Mouse (Mus musculus) left cerebral cortex, postnatal 25 days (tissue): ENCODE data around the gene Gnl3l. TPM values are rescaled to one million over a fixed set of nuclear protein-coding genes. Genes with fewer than 3 reads are reported as not detected.

Experiments
- DNase-seq, 2 experiments: peaks; one replicate each; pipeline ENCODE4 v3.0.0; 2022; ENCODE audit warnings: low spot score in 2 of 2, mixed read lengths in 1 of 2
- intact Hi-C: fragments of 180-260 bp; cut with DNase I; formaldehyde crosslinking; loops from one replicate; pipeline ENCODE4 v1.15.1; 2025
- total RNA-seq, 2 experiments: library from RNA; stranded (reverse); gene quantifications; 2 replicates each; pipeline ENCODE4 v1.2.3; 2021

Gene Gnl3l
- total RNA-seq, 2 experiments from 2014 or later: 212 to 213 TPM

GRCm38 (mm10) chrX:150975424-150975823 lies 41.7 kb downstream of the Gnl3l start:
- DNase-seq: no peak
- intact Hi-C loops: no loop called here

DNA sequence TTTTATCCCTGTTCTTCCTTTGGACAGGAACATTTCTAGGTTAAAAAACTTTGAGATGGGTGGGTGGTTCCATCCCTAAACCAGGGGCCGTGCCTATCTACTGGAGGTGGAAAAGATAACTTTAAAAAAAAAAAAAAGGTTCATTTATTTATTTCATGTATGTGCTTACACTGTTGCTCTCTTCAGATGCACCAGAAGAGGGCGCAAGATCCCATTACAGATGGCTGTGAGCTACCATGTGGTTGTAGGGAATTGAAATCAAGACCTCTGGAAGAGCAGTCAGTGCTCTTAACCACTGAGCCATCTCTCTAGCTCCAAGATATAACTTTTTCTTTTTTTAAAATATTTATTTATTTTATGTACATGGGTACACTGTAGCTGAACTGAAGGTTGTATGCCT lies 54.1 kb downstream of the Gnl3l start:
- intact Hi-C loops: no loop called here
- no peak for DNase-seq

- intact Hi-C loops: no loop called here
Measured at GRCm38 (mm10) chrX:150960702-150961101, 56.4 kb downstream of the Gnl3l start.

GRCm38 (mm10) chrX:150956522-150957300 lies 60.4 kb downstream of the Gnl3l start:
- intact Hi-C loops: loop anchor here (10.0 kb wide), 1 partner anchor 242 kb away; no protein-coding TSS in a partner anchor
- peak; percentile 38 to 53 for DNase-seq

More at GRCm38 (mm10) chrX:150960702-150961101, 56.4 kb downstream of the Gnl3l start:
- DNase-seq: no peak

DNA sequence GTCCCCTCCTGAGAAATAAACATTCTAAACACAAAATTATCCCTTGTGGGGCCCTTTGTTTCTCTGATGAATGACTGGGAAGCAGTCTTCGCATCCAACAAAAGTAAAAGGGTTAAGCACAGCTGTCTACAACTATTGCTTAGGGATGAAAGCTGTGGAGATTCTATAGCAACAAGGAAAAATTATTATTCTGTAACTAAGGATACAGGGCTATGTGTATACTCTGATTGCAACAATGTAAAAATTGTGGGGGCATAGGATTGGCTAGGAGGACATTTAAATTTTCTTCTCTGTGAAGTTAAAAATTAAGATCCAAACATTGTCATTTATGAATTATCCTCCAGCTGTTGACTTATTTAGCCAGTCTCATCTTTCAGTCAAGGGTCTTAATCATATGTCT lies 61.1 kb downstream of the Gnl3l start:
- no peak for DNase-seq
- intact Hi-C loops: loop anchor here (10.0 kb wide), 1 partner anchor 241 kb away; no protein-coding TSS in a partner anchor

DNA sequence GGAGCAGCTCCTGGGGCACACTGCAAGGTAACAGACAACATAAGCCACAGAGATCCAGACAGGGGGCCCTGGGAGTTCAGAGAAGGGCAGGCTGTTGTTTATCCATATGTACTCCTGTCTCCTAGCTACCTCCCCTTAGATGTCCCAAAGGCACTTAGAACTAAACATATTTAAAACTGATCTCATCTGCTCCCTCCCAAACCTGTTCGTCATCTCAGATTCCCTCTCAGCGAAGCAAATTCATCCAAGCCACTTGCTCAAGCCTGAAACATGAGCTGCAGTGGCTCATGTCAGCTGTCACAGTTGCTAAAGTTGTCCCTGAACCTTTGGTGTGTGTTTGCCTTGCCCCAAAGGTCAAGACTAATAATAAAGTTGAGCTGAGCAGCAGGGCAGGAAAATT lies 61.7 kb downstream of the Gnl3l start:
- DNase-seq: no peak
- intact Hi-C loops: loop anchor here (10.0 kb wide), 1 partner anchor 241 kb away; no protein-coding TSS in a partner anchor

DNA sequence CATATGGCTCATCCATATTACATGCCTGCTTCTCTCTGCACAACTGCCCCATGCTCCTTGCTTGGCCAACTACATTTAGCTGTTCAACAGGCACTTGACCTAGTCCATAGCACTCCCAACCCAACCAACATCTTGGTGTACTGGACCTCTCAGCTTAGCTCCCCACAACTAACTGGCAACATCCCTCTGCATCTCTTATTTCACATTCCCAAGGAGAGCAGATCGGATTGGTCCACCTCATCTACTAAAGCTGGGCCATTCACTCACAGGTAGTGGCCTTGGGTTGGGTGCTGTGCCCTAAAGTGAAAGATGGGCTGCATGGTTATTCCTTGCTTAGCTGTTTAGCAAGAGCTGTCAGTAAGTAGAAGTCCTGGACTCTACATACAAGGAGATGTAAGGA lies 62.4 kb downstream of the Gnl3l start:
- no peak for DNase-seq
- intact Hi-C loops: loop anchor here (10.0 kb wide), 1 partner anchor 240 kb away; no protein-coding TSS in a partner anchor

Other genes starting within 250 kb of the Gnl3l start
- gene Maged2, start 203.0 kb downstream of the Gnl3l start, total RNA-seq: 10 to 100 TPM; 42.8 to 45.9 TPM
- gene Fgd1, start 28.8 kb upstream of the Gnl3l start, total RNA-seq: 10 to 100 TPM; 18.0 to 20.4 TPM
- gene Tsr2, start 79.2 kb upstream of the Gnl3l start, total RNA-seq: 10 to 100 TPM; 70.1 to 80.7 TPM
- 10 to 100 TPM; 40.2 to 44.3 TPM for gene Wnk3, start 180.8 kb upstream of the Gnl3l start, total RNA-seq